Mouse (Mus musculus) heart, adult 18-20 months (tissue): Measurements from ENCODE around the gene Gm17545. TPM values are rescaled to one million over a fixed set of nuclear protein-coding genes. Genes with fewer than 3 reads are reported as not detected.

ENCODE experiments used
- DNase-seq, 2 experiments: peaks; one replicate each; pipeline ENCODE4 v3.0.0; 2021 to 2022; ENCODE audit warnings: mixed read lengths in 1 of 2
- total RNA-seq, 2 experiments: library from RNA; stranded (reverse); gene quantifications; 2 replicates each; pipeline ENCODE4 v1.2.3; 2021

The Gm17545 gene
- total RNA-seq, 2 experiments from 2014 or later, result not detected

DNA sequence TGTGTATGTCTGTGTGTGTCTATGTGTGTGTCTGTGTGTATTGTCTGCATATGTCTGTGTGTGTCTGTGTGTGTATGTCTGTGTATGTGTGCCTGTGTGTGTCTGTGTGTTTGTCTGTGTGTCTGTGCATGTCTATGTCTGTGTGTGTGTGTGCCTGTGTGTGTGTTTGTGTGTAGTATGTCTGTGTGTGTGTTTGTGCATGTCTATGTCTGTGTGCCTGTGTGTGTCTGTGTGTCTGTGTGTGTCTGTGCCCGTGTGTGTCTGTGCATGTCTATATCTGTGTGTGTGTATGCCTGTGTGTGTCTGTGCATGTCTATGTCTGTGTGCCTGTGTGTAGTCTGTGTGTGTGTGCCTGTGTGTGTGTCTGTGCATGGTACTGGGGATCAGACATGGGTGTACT is 9.0 kb upstream of the Gm17545 start:
- DNase-seq, result no peak

- peak in 1 of 2 experiments; percentile 19 for DNase-seq
Measured at GRCm38 (mm10) chr9:22447213-22447612, 6.9 kb upstream of the Gm17545 start.

DNA sequence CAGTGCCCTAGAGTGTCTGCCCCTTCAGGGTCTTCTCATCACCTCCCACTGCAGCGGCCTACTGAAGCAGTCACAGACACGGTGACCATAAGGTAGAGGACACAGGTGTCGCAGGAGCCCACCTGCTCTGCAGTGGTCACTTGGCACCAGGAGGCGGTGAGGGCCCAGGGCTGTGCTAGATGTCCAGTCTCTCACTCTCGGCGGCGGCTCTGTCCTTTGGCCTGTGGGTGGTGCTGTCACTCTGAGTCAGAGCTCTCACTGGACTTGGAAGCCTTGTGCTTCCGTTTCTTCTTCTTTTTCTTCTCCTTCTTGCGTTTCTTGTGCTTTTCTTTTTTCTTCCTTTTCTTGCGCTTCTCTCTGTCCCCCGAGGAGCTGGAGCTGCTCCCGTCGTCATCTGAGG is 5.7 kb upstream of the Gm17545 start:
- no peak for DNase-seq

DNA sequence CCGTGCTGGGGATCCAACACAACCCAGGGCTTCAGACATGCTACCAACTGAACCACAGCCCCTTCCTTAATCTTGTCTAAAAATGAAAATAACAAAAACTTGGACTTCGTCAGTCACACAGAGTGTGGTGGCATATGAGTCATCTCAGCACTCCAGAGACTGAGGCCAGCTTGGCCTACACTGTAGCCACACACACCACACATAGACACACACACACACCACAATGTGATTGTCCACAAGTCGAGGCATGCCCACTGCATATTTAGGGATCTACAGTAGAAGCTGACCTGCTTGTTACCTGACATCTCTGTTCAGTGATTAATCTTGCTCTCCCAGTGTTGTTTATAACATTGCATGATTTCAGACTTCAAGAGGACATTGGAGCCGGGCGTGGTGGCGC is 4.9 kb upstream of the Gm17545 start:
- no peak for DNase-seq

GRCm38 (mm10) chr9:22452697-22453096 is 1.4 kb upstream of the Gm17545 start:
- no peak for DNase-seq

DNA sequence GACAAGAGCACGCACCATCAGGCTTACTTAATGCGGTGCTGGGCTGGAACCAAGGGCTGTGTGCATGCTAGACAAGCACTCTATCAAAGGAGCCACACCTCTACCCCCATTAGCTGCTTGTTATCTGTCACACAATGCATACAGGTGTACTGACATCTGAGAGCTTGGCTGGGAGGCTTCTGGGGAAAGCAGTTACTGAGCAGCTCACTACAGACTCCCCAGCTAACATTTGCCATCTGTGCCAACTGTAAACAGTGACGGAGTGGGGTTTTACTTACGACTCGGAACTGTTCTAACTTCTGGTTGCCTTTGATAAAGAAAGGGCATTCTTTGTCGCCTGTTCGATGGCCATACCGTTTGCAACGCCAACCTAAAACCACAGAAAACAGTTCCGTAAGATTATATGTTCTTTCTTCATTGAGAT is 577 bp upstream of the Gm17545 start:
- no peak for DNase-seq

DNA sequence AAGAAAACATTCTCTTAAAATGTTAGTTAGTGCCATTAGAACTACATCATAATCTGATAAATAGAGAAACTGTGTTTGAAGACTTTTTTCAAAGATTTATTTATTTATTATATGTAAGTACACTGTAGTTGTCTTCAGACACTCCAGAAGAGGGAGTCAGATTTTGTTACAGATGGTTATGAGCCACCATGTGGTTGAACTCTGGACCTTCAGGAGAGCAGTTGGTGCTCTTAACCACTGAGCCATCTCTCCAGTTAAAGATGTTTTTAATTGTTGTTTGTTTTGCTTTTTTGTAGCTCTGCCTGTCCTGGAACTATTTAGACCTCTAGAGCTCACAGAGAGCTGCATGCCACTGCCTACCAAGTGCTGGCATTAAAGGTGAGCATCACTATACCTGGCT is 951 bp downstream of the Gm17545 start:
- DNase-seq, result no peak

- DNase-seq, result peak; percentile 26 to 38
Measured at GRCm38 (mm10) chr9:22457142-22457835, 3.2 kb downstream of the Gm17545 start.

- DNase-seq, result peak; percentile 47 to 60
Measured at GRCm38 (mm10) chr9:22461946-22462345, 7.9 kb downstream of the Gm17545 start.

DNA sequence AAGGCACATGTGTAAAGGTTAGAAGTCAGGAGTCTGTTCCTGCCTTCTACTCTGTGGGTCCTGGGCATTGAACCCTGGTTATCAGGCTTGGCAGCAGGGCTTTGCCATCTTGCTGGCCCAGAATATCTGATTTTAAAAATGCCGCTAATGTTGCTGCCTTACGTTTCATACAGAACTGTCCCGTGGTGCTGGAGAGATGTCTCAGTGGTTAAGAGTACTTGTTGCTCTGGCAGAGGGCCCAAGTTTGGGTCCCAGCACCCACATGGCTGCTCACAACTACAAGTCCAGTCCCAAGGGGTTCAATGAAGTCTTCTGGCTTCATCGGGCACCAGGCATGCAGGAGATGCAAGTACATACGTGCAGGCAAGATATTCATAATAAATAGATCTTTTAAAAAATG is 12.1 kb downstream of the Gm17545 start:
- DNase-seq, result no peak

DNA sequence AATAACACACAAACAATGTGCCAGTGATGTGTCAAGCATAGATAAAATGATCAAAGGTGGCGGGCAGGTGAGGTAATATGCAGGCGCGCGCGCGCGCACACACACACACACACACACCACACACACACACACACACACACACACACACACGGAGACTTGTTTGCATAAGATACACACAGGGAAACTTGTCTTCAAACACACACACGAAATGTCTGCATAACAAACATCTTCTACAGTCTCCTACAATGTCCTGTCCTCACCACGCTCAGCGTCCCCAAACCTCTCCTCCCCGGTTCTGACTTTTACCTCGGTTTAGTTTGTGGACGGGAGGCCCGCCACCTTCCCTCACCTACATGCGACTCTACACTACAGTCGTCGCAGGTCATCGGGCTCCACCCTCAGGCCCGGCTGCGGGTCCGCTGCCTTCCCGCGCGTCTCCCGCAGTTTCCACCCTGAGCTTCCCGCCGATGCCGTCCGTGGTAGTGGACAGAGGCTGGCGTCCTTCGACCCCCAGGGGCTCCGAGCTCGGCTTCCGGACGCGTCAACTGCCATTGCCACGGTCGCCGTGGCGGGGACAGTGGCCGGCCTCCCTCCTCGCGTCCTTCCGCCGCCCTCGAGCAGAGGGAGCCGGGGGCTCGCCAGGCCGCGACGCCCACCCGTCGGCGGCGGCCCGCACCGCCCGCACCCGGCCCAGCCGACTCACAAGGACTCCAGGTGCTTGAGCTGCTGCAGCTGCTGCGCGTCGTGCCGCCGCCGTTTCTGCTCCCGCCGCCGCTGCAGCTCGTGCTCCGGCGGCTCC is 13.5 kb downstream of the Gm17545 start:
- peak; percentile 36 to 66 for DNase-seq

DNA sequence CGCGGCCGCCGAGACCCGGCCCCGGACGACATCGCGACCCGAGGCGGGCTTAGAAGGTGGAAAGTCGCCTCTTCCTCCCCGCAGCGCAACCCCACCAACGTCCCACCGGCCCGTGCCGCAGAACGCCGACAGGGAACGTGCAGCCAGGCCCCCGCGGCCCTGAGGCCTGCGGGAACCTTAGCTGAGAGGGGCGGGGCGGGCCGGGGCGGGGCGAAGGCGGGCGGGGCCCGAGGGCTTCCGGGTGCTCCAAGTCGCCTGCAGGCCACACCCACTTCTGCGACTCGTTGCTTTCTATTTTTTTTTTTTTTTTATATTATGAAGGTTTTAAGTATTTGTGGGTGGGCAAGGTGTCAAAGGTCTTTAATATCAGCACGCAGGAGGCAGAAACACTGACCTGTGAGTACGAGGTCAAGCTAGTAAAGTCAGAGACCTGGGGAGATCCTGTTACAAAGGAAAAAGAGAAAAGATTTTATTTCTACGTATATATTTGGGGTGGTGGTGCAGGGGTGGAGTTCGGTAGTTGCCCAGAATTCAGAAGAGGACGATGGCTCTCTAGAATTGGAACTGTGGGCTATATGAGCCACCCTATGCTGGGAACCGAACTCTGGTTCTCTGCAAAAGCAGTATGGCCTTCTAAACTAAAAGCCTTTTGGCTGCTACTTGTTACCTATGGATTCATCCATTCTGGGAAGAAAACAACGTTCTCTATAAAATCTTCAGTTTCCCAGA is 14.2 kb downstream of the Gm17545 start:
- DNase-seq, result peak in 1 of 2 experiments; percentile 75

DNA sequence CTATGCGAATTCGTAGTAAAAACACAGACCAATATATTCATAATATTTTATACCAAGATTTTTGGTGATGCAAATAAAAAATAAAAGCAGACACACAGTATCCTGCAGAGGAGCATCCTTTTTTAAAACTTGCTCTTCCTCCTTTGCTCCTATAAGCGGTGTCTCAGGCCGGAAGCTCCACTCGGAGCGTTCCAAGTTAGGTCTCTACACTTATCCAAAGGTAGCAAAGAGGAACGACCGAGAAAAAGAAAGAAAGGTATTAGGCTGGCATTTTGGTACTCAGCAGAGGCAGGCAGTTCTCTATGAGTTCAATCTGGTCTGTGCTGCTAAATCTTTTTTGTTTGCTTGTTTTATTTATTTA is 14.8 kb downstream of the Gm17545 start:
- DNase-seq, result no peak

DNA sequence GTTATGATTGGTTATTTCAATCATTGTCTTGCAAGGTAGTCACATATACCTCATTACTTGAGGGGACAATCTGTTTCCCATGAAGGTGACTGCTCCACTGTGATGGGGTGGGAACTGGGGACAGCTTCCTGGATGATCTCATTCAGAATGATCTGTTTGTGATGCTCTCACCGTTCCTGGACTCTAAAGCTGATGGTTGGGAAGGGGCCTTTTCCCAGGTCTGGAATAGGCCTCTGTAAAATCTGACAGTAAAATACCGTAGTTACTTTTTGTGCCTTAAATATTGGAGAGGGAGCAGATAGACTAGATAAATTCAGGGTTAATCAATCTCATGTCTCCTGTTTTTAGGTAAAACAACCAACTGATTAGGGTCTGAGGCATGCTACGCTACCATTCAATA is 15.6 kb downstream of the Gm17545 start, which contains the start of gene Rp9:
TSS of gene Rp9 (minus strand) at position 101 of the 400 bp plus-strand sequence.
- no peak for DNase-seq

DNA sequence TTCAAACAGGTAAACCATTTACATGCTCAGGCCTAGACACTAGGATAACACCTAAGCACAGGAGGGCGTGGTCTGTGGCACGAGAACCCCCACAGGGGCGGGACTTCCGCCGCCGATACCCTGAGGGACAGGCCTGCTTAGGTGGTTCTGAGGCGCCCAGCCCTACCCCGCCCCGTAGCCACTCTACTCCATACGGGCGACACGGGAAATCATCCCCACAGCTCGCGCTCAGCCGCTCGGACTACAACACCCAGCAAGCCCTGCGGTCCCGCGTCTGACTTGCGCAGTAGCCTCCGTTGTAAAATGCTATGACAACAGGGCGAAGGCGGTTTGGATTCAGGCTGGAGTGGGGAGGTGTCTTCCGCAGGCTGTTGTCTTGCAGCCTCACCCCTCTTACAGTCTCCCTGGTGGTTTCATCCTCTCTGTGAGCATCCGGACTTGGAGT is 21.4 kb downstream of the Gm17545 start, which contains the start of gene Bbs9:
TSS of gene Bbs9 (plus strand) at position 292 of the 445 bp plus-strand sequence.
- DNase-seq, result peak; percentile 95 to 96

DNA sequence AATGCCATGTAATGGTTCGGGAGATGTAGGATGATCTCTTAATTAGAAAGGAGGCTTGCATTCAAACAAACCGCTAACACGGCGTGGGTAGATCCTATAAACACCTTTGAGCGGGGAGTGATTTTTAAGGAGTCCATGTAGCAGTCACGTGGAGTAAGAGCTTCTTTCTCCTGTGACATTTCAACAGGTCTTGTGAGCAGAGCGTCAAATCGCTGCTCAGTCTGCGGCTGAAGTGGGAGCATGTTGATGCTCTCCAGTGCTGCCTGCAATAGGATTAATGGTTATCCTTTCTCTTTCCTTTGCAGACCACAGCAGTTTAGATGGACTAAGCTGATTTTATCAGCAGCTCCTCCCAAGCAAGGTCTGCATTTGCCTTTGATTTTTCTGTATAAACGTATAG is 22.2 kb downstream of the Gm17545 start:
- DNase-seq, result peak in 1 of 2 experiments; percentile 36

DNA sequence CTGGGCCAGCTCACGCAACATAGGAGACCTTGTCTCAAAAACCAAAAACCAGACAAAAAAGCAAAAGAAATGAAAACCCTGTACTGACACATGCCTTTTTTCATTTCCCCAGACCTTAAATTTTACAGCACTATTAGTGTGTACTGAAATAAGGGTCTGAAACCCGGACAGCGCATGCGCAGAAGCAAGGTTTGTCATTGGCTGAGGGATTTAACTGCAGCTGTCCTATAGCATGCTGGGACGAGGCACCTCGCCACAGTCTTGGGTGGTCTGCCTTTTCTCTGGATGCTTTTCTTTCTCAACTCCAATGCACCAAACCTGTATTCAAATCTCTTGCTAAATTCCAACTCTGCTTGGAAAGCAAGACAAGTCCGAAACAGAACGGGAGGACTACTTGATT is 24.9 kb downstream of the Gm17545 start:
- DNase-seq, result no peak

GRCm38 (mm10) chr9:22483866-22484561 is 29.9 kb downstream of the Gm17545 start:
- DNase-seq, result no peak

- DNase-seq, result peak; percentile 12 to 36
Measured at GRCm38 (mm10) chr9:22484562-22485308, 30.6 kb downstream of the Gm17545 start.

- no peak for DNase-seq
Measured at GRCm38 (mm10) chr9:22486211-22486610, 32.1 kb downstream of the Gm17545 start.

DNA sequence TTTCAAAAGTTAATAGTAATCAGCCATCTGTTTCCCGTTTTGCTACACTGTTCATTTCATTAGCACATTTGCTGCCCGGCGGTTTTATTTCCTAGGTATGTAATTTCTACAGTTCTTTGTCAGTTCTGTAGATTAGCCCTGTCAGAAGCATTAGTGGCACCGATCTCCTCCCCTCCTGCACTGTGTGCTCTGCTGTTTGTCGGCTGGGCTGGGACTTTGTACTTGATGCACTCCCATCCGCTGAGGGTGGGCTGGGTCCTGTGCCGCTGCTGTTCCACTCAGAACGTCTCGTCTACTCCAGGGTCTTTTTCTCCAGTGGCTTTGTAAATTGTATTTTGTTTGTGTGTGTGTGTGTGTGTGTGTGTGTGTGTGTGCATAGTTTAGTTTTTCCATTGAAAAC is 34.9 kb downstream of the Gm17545 start:
- no peak for DNase-seq
